Mouse (Mus musculus): ENCODE results near the gene AI661453. TPM values are rescaled to one million over a fixed set of nuclear protein-coding genes. Genes with fewer than 3 reads are reported as not detected.

Gene AI661453
- 9.8 TPM for polyA plus RNA-seq (2014; fragmentation: Illumina TruSeq; extraction: RNeasy Lipid Tissue Mini Kit (QIAGEN cat#74804); ENCODE audit: insufficient read depth, low read depth, low replicate concordance)

DNA sequence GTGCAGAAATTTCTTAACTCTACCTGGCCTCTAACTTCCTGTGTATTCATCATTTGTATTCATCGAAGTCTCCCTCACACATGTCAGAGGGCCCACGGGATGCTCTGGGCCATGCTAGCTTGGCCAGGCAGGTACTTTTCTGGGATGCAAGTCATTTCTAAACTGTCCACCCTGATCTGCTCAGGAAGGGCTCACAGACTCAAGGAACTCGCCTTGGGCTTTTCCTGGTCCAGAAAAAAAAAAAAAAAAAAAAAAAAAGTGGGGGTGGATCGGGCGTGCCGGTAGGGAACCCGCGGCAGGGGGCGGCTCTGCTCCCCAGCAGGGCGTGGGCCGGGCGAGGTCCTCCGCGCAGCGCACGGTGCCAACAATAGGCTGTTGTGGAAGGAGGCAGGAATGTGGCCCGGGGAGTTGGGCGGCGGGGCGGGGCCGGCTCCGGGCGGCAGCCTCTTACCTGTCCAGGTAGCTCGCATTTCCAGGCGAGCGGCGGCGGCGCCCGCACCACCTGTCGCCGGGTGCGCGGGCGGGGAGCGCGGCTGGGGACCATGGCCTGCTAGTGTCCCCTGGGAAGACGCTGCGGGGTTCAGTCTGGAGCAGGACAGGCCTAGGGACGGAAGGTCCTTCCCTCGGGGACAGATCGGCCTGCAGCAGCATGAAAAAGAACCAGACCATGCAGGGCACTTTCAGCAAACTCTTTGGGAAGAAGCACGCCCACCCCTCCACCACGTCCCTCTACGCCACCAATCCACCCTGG is at the start of gene AI661453:
Gene AI661453, plus strand, starts transcription at position 460 of the 751 bp plus-strand sequence.

DNA sequence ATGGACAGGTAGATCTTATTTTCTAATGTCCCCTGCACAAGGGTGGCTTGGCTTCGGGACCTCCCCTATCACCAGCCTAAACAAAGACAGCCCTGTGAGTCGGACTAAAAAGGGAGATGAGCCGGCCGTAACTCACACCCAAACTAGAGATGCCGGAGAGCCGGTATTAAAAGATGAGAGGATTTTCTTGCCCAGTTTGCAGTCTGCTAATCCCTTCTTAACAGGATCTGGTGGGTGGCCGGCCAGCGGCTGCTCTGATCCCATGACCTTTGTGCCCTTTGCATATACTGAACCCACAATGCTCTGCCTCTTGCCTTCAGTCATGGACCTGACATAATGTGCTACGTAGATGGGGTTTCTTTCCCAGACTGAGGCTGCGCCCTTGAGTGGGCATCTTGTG is 36.0 kb upstream of the AI661453 start, which contains the start of gene Guca1a:
Gene Guca1a, minus strand, starts transcription at position 134 of the 400 bp plus-strand sequence.

DNA sequence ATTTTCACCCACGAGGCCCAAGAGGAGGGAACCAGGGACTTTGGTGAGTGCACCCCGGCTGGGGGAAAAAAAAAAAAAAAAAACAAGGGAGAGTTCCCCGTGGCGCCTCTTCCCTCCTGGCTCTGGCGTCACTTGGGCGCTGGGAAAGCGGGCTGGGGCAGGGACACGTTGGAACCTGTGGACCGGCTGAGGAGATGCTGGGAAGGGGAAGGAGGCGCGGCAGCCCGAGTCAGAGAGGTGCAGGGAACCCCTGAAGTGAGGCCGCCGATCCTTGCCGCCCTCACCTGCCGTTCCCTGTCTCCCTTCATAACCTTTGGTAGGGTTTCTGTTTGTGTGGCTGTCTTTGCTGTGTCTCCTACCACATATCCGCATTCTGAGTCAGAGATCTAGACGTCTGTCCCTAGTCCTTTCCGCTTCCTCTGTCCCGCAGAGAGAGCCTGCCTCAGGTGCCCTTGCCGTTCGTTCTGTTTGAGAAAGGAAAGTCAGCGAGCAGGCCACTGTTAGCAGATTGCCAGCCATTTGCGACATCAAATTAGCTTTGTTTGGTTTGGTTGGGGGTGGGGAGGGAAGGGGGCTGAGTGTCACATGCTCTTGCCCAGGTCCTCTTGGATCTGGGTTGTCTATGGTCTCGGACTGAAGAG is 612 bp downstream of the AI661453 start, which contains the start of gene 1700001C19Rik:
Gene 1700001C19Rik, minus strand, starts transcription at position 470 of the 641 bp plus-strand sequence.

DNA sequence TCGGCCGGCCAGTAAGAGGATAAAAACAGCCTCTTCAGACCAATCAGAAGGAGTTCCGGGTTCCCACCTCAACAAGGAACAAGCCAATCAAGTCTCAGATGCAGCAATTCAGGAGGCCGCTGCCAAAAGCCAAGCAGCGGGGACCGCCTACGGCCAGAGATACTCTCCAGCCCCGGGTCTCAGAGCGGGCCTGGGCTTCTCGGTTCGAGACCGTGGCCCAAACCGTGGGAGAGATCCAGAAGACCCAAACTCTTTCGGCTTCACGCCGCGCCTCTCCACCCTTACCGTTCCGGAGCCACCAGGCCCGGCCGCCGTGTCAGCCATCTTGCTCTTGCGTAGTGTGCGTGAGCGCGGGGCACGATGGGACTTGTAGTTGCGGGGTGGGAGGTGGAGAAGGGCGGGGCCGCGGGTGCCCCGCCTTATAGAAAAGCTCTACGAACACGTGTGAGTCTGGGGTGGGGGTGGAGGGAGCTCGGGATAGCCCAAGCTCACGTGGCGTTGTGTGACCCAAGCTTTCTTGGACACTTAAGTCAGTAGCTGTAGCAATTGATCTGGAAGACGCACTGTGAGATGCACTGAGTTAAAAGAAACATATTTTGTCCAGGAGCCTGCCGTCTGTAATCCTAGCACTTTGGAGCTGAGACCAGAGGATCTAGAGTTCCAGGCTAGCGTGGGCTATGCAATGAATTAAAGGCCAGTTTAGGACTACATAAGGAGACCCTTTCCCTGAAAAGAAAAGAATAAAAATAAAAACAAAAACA is 65.7 kb downstream of the AI661453 start, which contains the start of gene Taf8:
Gene Taf8, minus strand, starts transcription at position 347 of the 761 bp plus-strand sequence.

DNA sequence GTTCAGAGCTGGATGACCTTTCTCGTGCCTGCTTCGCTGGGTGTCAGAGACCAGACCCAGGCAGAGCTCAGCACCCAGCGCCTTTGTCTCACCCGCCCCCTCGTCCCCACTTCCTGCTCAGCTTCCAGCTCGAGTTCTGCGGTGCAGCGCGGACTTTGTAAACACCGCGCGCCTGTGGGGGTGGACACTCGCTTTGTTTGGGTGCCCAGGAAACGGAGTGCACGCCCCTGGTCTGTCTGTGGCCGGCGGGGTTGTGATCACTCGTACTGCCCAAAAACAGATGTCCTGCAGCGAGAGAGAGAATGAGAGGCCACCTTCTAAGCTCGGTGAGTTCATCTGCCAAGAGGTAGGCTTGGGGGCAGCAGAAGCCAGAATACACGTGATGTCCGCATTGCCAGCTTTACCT is 68.5 kb downstream of the AI661453 start, which contains the start of gene Ccnd3:
Gene Ccnd3, plus strand, starts transcription at position 111 of the 406 bp plus-strand sequence.

Other genes starting within 250 kb of the AI661453 start
- 32.4 TPM for gene Mrps10, start 67.7 kb upstream of the AI661453 start, polyA plus RNA-seq (2014; fragmentation: Illumina TruSeq; extraction: RNeasy Lipid Tissue Mini Kit (QIAGEN cat#74804); ENCODE audit: insufficient read depth, low read depth, low replicate concordance)
- gene Guca1b, start 51.2 kb upstream of the AI661453 start, polyA plus RNA-seq (2014; fragmentation: Illumina TruSeq; extraction: RNeasy Lipid Tissue Mini Kit (QIAGEN cat#74804); ENCODE audit: insufficient read depth, low read depth, low replicate concordance), result 0.41 TPM
- 1.5 TPM for gene Guca1a, start 36.0 kb upstream of the AI661453 start, polyA plus RNA-seq (2014; fragmentation: Illumina TruSeq; extraction: RNeasy Lipid Tissue Mini Kit (QIAGEN cat#74804); ENCODE audit: insufficient read depth, low read depth, low replicate concordance)
- gene 1700001C19Rik, start 761 bp downstream of the AI661453 start, polyA plus RNA-seq (2014; fragmentation: Illumina TruSeq; extraction: RNeasy Lipid Tissue Mini Kit (QIAGEN cat#74804); ENCODE audit: insufficient read depth, low read depth, low replicate concordance), result 0.48 TPM
- gene Taf8, start 65.7 kb downstream of the AI661453 start, polyA plus RNA-seq (2014; fragmentation: Illumina TruSeq; extraction: RNeasy Lipid Tissue Mini Kit (QIAGEN cat#74804); ENCODE audit: insufficient read depth, low read depth, low replicate concordance), result 14.3 TPM
- gene Ccnd3, start 68.4 kb downstream of the AI661453 start, polyA plus RNA-seq (2014; fragmentation: Illumina TruSeq; extraction: RNeasy Lipid Tissue Mini Kit (QIAGEN cat#74804); ENCODE audit: insufficient read depth, low read depth, low replicate concordance), result 106 TPM
- 7.0 TPM for gene Bysl, start 174.9 kb downstream of the AI661453 start, polyA plus RNA-seq (2014; fragmentation: Illumina TruSeq; extraction: RNeasy Lipid Tissue Mini Kit (QIAGEN cat#74804); ENCODE audit: insufficient read depth, low read depth, low replicate concordance)
- gene Med20, start 175.0 kb downstream of the AI661453 start, polyA plus RNA-seq (2014; fragmentation: Illumina TruSeq; extraction: RNeasy Lipid Tissue Mini Kit (QIAGEN cat#74804); ENCODE audit: insufficient read depth, low read depth, low replicate concordance), result 16.2 TPM
- gene Gm20517, start 175.0 kb downstream of the AI661453 start, polyA plus RNA-seq (2014; fragmentation: Illumina TruSeq; extraction: RNeasy Lipid Tissue Mini Kit (QIAGEN cat#74804); ENCODE audit: insufficient read depth, low read depth, low replicate concordance), result 0.87 TPM
- 1.2 TPM for gene Usp49, start 194.1 kb downstream of the AI661453 start, polyA plus RNA-seq (2014; fragmentation: Illumina TruSeq; extraction: RNeasy Lipid Tissue Mini Kit (QIAGEN cat#74804); ENCODE audit: insufficient read depth, low read depth, low replicate concordance)

Measured in lung, adult 10 weeks (tissue).